Mouse (Mus musculus) limb, embryonic 14.5 days (tissue): ENCODE measurements around the gene Cd200r3. TPM values are rescaled to one million over a fixed set of nuclear protein-coding genes. Genes with fewer than 3 reads are reported as not detected.

Experiments used
- ATAC-seq: fragments of 200-750 bp; cut with Nextera tagmentation; 2 replicates; pipeline ENCODE4 v1.8.0; 2017; ENCODE audit warnings: low read depth, moderate number of reproducible peaks, moderate TSS enrichment; ENCODE audit not compliant: low FRiP score
- DNase-seq: peaks from one replicate; pipeline ENCODE4 v3.0.0-alpha.2; 2015; ENCODE audit warnings: low spot score
- H3K27ac ChIP-seq: fragments of 300-500 bp; sonication (generic); replicated peaks from 2 replicates; pipeline ENCODE4 v1.5.1; 2014; ENCODE audit warnings: low read depth, mild to moderate bottlenecking, low read length, moderate library complexity, mixed read lengths
- H3K27me3 ChIP-seq: fragments of 300-500 bp; sonication (generic); 2 replicates; pipeline ENCODE4 v1.6.1; 2014; ENCODE audit warnings: low read length, mixed read lengths; ENCODE audit not compliant: control insufficient read depth, insufficient read depth
- H3K36me3 ChIP-seq: fragments of 300-500 bp; sonication (generic); 2 replicates; pipeline ENCODE4 v1.6.1; 2014; ENCODE audit warnings: mild to moderate bottlenecking, low read length, moderate library complexity, mixed read lengths; ENCODE audit not compliant: control insufficient read depth, insufficient read depth
- H3K4me1 ChIP-seq: fragments of 300-500 bp; sonication (generic); 2 replicates; pipeline ENCODE4 v1.6.1; 2014; ENCODE audit warnings: antibody characterized with exemption, low read length, mixed read lengths; ENCODE audit not compliant: control insufficient read depth, insufficient read depth
- H3K4me2 ChIP-seq: fragments of 300-500 bp; sonication (generic); replicated peaks from 2 replicates; pipeline ENCODE4 v1.6.1; 2014; ENCODE audit warnings: low read depth, mild to moderate bottlenecking, low read length, moderate library complexity; ENCODE audit not compliant: severe bottlenecking
- H3K4me3 ChIP-seq: fragments of 300-500 bp; sonication (generic); replicated peaks from 2 replicates; pipeline ENCODE4 v1.5.1; 2014; ENCODE audit warnings: low read length
- H3K9ac ChIP-seq: fragments of 300-500 bp; sonication (generic); 2 replicates; pipeline ENCODE4 v1.6.1; 2014; ENCODE audit warnings: mild to moderate bottlenecking, low read depth, low read length, moderate library complexity; ENCODE audit not compliant: severe bottlenecking
- H3K9me3 ChIP-seq: fragments of 300-500 bp; sonication (generic); 2 replicates; pipeline ENCODE4 v1.6.1; 2016; ENCODE audit warnings: low read length; ENCODE audit not compliant: control insufficient read depth
- POLR2A ChIP-seq: fragments of 200-500 bp; IDR thresholded peaks from 2 replicates; pipeline ENCODE4 v1.8.0; 2012; ENCODE audit warnings: inconsistent platforms, mild to moderate bottlenecking, moderate library complexity, borderline replicate concordance; ENCODE audit not compliant: insufficient read depth, insufficient read length; ENCODE audit errors: extremely low read depth
- whole genome bisulfite sequencing: fragments of 180-500 bp; shearing (Covaris S2); extraction: QIAGEN DNeasy Blood & Tissue Kit; methylation state at CpG from one replicate; pipeline ENCODE4 v1.1.7; 2014; 5-methylcytosine and 5-hydroxymethylcytosine counted together
- polyA plus RNA-seq, 2 experiments: library from polyadenylated mRNA; depleted of rRNA in 1 of 2; stranded (reverse) in 1 of 2; unstranded in 1 of 2; fragments of >200 nt; fragmentation: Nextera tagmentation in 1 of 2; extraction: Ambion mirVana in 1 of 2; gene quantifications; 2 replicates each; pipeline versions ENCODE4 v1.2.1 to v1.2.3; 2012 to 2014

Cd200r3 gene
- polyA plus RNA-seq (2012; rRNA removed): 1.1 TPM in 2 replicates
- 1.9 and 2.1 TPM in 2 replicates for polyA plus RNA-seq (2014; fragmentation: Nextera tagmentation; extraction: Ambion mirVana)

DNA sequence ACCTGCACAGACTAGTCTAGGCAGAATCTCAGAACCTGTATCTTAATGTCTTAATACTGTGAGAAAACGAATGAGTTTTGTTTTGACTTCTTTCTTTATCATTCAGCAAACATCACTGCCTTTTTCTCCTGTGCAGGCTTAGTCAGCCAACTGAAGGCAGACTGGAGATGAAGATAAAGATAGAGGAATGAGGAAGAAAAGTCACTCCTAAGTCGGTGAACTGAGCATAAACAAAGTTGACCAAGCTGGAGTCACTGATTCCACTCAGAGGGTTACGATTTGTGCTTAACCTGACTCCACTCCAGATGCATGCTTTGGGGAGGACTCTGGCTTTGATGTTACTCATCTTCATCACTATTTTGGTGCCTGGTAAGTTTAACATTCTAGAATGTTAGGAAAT is at the start of gene Cd200r3:
Gene Cd200r3 (plus strand): TSS at position 211 of the 400 bp plus-strand sequence.
- Histone ChIP-seq H3K4me1 (no peaks in the 10 kb centered on the region), H3K4me3 (no peak within 1 kb of the TSS), H3K9ac (no peak within 1 kb of the TSS), H3K9me3 (no peaks in the 10 kb centered on the region), H3K27ac (no peak within 1 kb of the TSS), H3K4me2 (no peak within 1 kb of the TSS), H3K27me3 (no peaks in the 10 kb centered on the region), H3K36me3 (no peaks in the 10 kb centered on the region)
- TF ChIP-seq POLR2A: no peak
- no peak for ATAC-seq
- no peak for DNase-seq
- 72% methylated on average over 3 of the region's 3 CpGs for WGBS

DNA sequence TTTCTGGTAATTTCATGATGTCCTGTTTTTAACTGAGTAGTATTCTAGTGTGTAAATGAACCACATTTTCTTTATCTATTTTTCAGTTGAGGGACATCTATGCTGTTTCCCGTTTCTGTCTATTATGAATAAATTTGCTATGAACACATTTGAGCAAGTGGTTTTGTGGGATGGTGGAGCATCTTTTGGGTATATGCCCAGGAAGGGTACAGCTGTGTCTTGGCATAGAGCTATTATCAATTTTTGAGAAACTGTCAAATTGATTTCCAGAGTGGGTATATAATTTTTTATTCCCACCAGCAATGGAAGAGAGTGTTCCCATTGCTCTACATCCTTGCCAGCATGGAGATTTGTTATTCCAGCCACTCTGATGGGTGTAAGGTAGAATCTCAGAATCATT is 11.5 kb upstream of the Cd200r3 start:
- Histone ChIP-seq H3K4me2 (no peak overlapping the region), H3K36me3 (no peaks in the 10 kb centered on the region), H3K9ac (no peak overlapping the region), H3K27ac (no peak overlapping the region), H3K4me3 (no peak overlapping the region), H3K9me3 (no peaks in the 10 kb centered on the region), H3K4me1 (no peaks in the 10 kb centered on the region), H3K27me3 (no peaks in the 10 kb centered on the region)
- no peak for TF ChIP-seq POLR2A
- no peak for ATAC-seq
- WGBS: 87% methylated on average over 1 of the region's 1 CpGs
- no peak for DNase-seq

GRCm38 (mm10) chr16:44951360-44952114 is 8.1 kb downstream of the Cd200r3 start:
- no peaks in the 10 kb centered on the region for H3K27me3 ChIP-seq
- no peak overlapping the region for H3K27ac ChIP-seq
- TF ChIP-seq POLR2A: no peak
- WGBS: 80% methylated on average over 4 of the region's 4 CpGs
- H3K4me3 ChIP-seq: no peak overlapping the region
- no peaks in the 10 kb centered on the region for H3K36me3 ChIP-seq
- H3K9me3 ChIP-seq: no peaks in the 10 kb centered on the region
- ATAC-seq (no peak), DNase-seq (no peak)
- no peak overlapping the region for H3K9ac ChIP-seq
- no peaks in the 10 kb centered on the region for H3K4me1 ChIP-seq
- no peak overlapping the region for H3K4me2 ChIP-seq

DNA sequence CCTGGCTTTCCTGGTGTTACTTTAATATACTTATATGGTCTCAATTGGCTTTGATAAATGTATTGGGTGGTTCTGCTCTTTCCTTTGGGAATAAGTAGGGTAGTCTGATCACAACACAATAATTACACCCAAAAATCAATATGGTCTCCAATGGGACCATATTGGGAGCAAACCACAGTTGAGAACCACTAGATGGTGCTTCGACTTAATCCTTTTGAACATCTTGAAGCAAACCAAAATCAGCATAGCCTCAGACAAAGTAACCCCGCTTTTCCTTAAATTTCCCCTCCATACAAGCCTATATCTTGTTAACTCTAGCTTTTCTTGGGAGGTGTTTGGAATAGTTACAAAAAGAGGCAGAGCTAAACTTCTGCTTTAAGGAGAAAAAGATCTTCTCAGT is 18.8 kb downstream of the Cd200r3 start:
- 78% methylated on average over 2 of the region's 2 CpGs for whole genome bisulfite sequencing
- Histone ChIP-seq H3K36me3 (no peaks in the 10 kb centered on the region), H3K9ac (no peak overlapping the region), H3K4me1 (peaks cover 6% of the 10 kb centered on the region; the same call in 1 of the 2 replicates), H3K9me3 (no peaks in the 10 kb centered on the region), H3K27me3 (no peaks in the 10 kb centered on the region), H3K27ac (no peak overlapping the region), H3K4me3 (no peak overlapping the region), H3K4me2 (no peak overlapping the region)
- TF ChIP-seq POLR2A: no peak
- no peak for DNase-seq
- no peak for ATAC-seq

DNA sequence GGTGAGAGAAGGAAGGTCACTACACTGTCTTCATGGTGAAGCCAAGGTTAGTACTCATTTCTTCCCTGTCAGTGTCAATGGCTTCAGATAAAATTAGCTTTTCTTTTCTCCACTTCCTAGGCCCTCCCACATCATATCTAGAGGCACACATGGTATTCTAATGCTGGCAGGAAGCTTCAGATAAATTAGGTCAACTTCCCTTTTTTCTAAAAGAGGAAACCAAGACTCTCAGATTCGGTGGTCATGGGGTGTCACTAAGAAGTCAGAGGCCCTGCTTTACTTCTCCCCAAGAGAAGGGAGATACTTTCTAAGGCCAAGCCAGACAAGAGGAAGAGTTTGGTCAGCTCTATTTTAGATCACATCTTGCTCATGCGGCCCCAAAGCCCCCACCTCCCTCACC is 19.3 kb downstream of the Cd200r3 start:
- 82% methylated on average over 2 of the region's 2 CpGs for WGBS
- Histone ChIP-seq H3K36me3 (no peaks in the 10 kb centered on the region), H3K4me1 (peaks cover 6% of the 10 kb centered on the region; the same call in 1 of the 2 replicates), H3K9ac (no peak overlapping the region), H3K27me3 (no peaks in the 10 kb centered on the region), H3K4me2 (no peak overlapping the region), H3K4me3 (no peak overlapping the region), H3K27ac (no peak overlapping the region), H3K9me3 (no peaks in the 10 kb centered on the region)
- no peak for DNase-seq
- no peak for ATAC-seq
- TF ChIP-seq POLR2A: no peak
